Mouse (Mus musculus): Measurements from ENCODE around the gene Dennd6a.

- TF ChIP-seq CTCF (IDR thresholded peaks at IDR 0.05; ENCODE audit: insufficient read depth, low read depth, low read length): no peak
- peak; percentile 65 for TF ChIP-seq POLR2A (IDR thresholded peaks at IDR 0.05; ENCODE audit: insufficient read depth, low read depth, low read length)
These were observed 64.4 kb downstream of the Dennd6a start, which contains the start of gene Arf4 for GRCm38 (mm10) chr14:26637851-26638707.

All from olfactory bulb, adult 2 months (tissue).